Mouse (Mus musculus) cerebellum, adult 2 months (tissue): ENCODE results near the gene R3hdm2.

ENCODE experiments used
- CTCF ChIP-seq: fragments of 200-500 bp; IDR thresholded peaks from 2 replicates; pipeline ENCODE4 v1.5.1; 2011; ENCODE audit warnings: low read depth, mild to moderate bottlenecking, control low read depth, low read length, moderate library complexity, borderline replicate concordance; ENCODE audit not compliant: insufficient read depth
- POLR2A ChIP-seq: fragments of 200-500 bp; IDR thresholded peaks from 2 replicates; pipeline ENCODE4 v1.6.1; 2011; ENCODE audit warnings: low read length, control low read depth, borderline replicate concordance; ENCODE audit not compliant: insufficient read depth

DNA sequence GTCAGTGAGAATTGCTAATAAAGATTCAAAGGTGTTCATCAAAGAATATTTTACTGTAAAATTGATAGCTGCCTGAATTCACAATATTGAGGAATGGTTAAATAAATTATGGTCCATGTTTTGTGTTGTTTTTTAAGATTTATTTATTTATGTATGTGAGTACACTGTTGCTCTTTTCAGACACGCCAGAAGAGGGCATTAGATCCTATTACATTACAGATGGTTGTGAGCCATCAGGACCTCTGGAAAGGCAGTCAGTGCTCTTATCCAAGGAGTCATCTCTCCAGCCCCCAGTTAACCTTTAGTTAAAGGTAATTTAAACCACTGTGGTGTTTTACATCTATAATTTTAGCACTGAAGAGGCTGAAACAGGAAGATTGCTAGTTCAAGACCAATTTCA is 49.4 kb downstream of the R3hdm2 start:
- TF ChIP-seq CTCF: no peak
- TF ChIP-seq POLR2A: no peak
